Mouse (Mus musculus): ENCODE data around the gene Tstd1. TPM values are rescaled to one million over a fixed set of nuclear protein-coding genes. Genes with fewer than 3 reads are reported as not detected.

Gene Tstd1
- polyA plus RNA-seq, 2 experiments: 2.8 to 4.7 TPM

- no peak overlapping the region for H3K4me2 ChIP-seq (replicated peaks; ENCODE audit: low read depth, low read length, severe bottlenecking)
- DNase-seq (ENCODE audit: low spot score): no peak
- no peak overlapping the region for H3K4me3 ChIP-seq (replicated peaks; ENCODE audit: low read length)
- H3K27me3 ChIP-seq (ENCODE audit: control insufficient read depth, insufficient read depth, low read length): no peaks in the 10 kb centered on the region
- H3K4me1 ChIP-seq (ENCODE audit: control insufficient read depth, insufficient read depth, low read length): no peaks in the 10 kb centered on the region
- no peak for TF ChIP-seq POLR2A (IDR thresholded peaks at IDR 0.05; ENCODE audit: borderline replicate concordance, extremely low read depth, insufficient read depth, insufficient read length)
- no peak overlapping the region for H3K27ac ChIP-seq (replicated peaks; ENCODE audit: low read depth, low read length)
- no peak overlapping the region for H3K9ac ChIP-seq (ENCODE audit: low read depth, low read length, severe bottlenecking)
- H3K36me3 ChIP-seq (ENCODE audit: control insufficient read depth, insufficient read depth, low read length): no peaks in the 10 kb centered on the region
- H3K9me3 ChIP-seq (ENCODE audit: control insufficient read depth, low read length): 0 out of 2 replicates have a peak, but pooled peaks cover 4% of the 10 kb centered on the region
- ATAC-seq (ENCODE audit: low FRiP score, low read depth): no peak
- WGBS: 88% methylated on average over 11 of the region's 11 CpGs
These were observed 31.4 kb downstream of the Tstd1 start for GRCm38 (mm10) chr1:171450062-171450461.

GRCm38 (mm10) chr1:171451001-171451400 is 32.3 kb downstream of the Tstd1 start:
- Histone ChIP-seq H3K9me3 (ENCODE audit: control insufficient read depth, low read length) (0 out of 2 replicates have a peak, but pooled peaks cover 3% of the 10 kb centered on the region), H3K27ac (replicated peaks; ENCODE audit: low read depth, low read length) (no peak overlapping the region), H3K4me3 (replicated peaks; ENCODE audit: low read length) (no peak overlapping the region), H3K4me1 (ENCODE audit: control insufficient read depth, insufficient read depth, low read length) (no peaks in the 10 kb centered on the region), H3K9ac (ENCODE audit: low read depth, low read length, severe bottlenecking) (no peak overlapping the region), H3K36me3 (ENCODE audit: control insufficient read depth, insufficient read depth, low read length) (no peaks in the 10 kb centered on the region), H3K4me2 (replicated peaks; ENCODE audit: low read depth, low read length, severe bottlenecking) (no peak overlapping the region), H3K27me3 (ENCODE audit: control insufficient read depth, insufficient read depth, low read length) (no peaks in the 10 kb centered on the region)
- no peak for TF ChIP-seq POLR2A (IDR thresholded peaks at IDR 0.05; ENCODE audit: borderline replicate concordance, extremely low read depth, insufficient read depth, insufficient read length)
- 74% methylated on average over 10 of the region's 10 CpGs for WGBS
- ATAC-seq (ENCODE audit: low FRiP score, low read depth): no peak
- DNase-seq (ENCODE audit: low spot score): no peak

- DNase-seq (ENCODE audit: low spot score): no peak
- Histone ChIP-seq H3K27ac (replicated peaks; ENCODE audit: low read depth, low read length) (no peak overlapping the region), H3K36me3 (ENCODE audit: control insufficient read depth, insufficient read depth, low read length) (no peaks in the 10 kb centered on the region), H3K9me3 (ENCODE audit: control insufficient read depth, low read length) (no peaks in the 10 kb centered on the region), H3K4me2 (replicated peaks; ENCODE audit: low read depth, low read length, severe bottlenecking) (no peak overlapping the region), H3K9ac (ENCODE audit: low read depth, low read length, severe bottlenecking) (no peak overlapping the region), H3K27me3 (ENCODE audit: control insufficient read depth, insufficient read depth, low read length) (no peaks in the 10 kb centered on the region), H3K4me1 (ENCODE audit: control insufficient read depth, insufficient read depth, low read length) (no peaks in the 10 kb centered on the region), H3K4me3 (replicated peaks; ENCODE audit: low read length) (no peak overlapping the region)
- 62% methylated on average over 5 of the region's 5 CpGs for WGBS
- no peak for TF ChIP-seq POLR2A (IDR thresholded peaks at IDR 0.05; ENCODE audit: borderline replicate concordance, extremely low read depth, insufficient read depth, insufficient read length)
- no peak for ATAC-seq (ENCODE audit: low FRiP score, low read depth)
These were observed 33.9 kb downstream of the Tstd1 start for GRCm38 (mm10) chr1:171452522-171452921.

- Histone ChIP-seq H3K9me3 (ENCODE audit: control insufficient read depth, low read length) (no peaks in the 10 kb centered on the region), H3K27ac (replicated peaks; ENCODE audit: low read depth, low read length) (no peak overlapping the region), H3K27me3 (ENCODE audit: control insufficient read depth, insufficient read depth, low read length) (no peaks in the 10 kb centered on the region), H3K4me3 (replicated peaks; ENCODE audit: low read length) (no peak overlapping the region), H3K36me3 (ENCODE audit: control insufficient read depth, insufficient read depth, low read length) (no peaks in the 10 kb centered on the region), H3K9ac (ENCODE audit: low read depth, low read length, severe bottlenecking) (no peak overlapping the region), H3K4me1 (ENCODE audit: control insufficient read depth, insufficient read depth, low read length) (no peaks in the 10 kb centered on the region), H3K4me2 (replicated peaks; ENCODE audit: low read depth, low read length, severe bottlenecking) (no peak overlapping the region)
- ATAC-seq (ENCODE audit: low FRiP score, low read depth): no peak
- no peak for DNase-seq (ENCODE audit: low spot score)
- TF ChIP-seq POLR2A (IDR thresholded peaks at IDR 0.05; ENCODE audit: borderline replicate concordance, extremely low read depth, insufficient read depth, insufficient read length): no peak
- WGBS: 77% methylated on average over 5 of the region's 5 CpGs
These were observed 34.3 kb downstream of the Tstd1 start for GRCm38 (mm10) chr1:171452923-171453322.

- Histone ChIP-seq H3K9ac (ENCODE audit: low read depth, low read length, severe bottlenecking) (no peak overlapping the region), H3K36me3 (ENCODE audit: control insufficient read depth, insufficient read depth, low read length) (no peaks in the 10 kb centered on the region), H3K27me3 (ENCODE audit: control insufficient read depth, insufficient read depth, low read length) (no peaks in the 10 kb centered on the region), H3K4me1 (ENCODE audit: control insufficient read depth, insufficient read depth, low read length) (no peaks in the 10 kb centered on the region), H3K9me3 (ENCODE audit: control insufficient read depth, low read length) (no peaks in the 10 kb centered on the region), H3K4me3 (replicated peaks; ENCODE audit: low read length) (no peak overlapping the region), H3K27ac (replicated peaks; ENCODE audit: low read depth, low read length) (no peak overlapping the region), H3K4me2 (replicated peaks; ENCODE audit: low read depth, low read length, severe bottlenecking) (no peak overlapping the region)
- DNase-seq (ENCODE audit: low spot score) (no peak), ATAC-seq (ENCODE audit: low FRiP score, low read depth) (no peak)
- TF ChIP-seq POLR2A (IDR thresholded peaks at IDR 0.05; ENCODE audit: borderline replicate concordance, extremely low read depth, insufficient read depth, insufficient read length): no peak
- WGBS: 80% methylated on average over 6 of the region's 6 CpGs
These were observed 36.3 kb downstream of the Tstd1 start for GRCm38 (mm10) chr1:171454926-171455325.

GRCm38 (mm10) chr1:171457568-171457967 is 38.9 kb downstream of the Tstd1 start:
- TF ChIP-seq POLR2A (IDR thresholded peaks at IDR 0.05; ENCODE audit: borderline replicate concordance, extremely low read depth, insufficient read depth, insufficient read length): no peak
- no peak for ATAC-seq (ENCODE audit: low FRiP score, low read depth)

More at GRCm38 (mm10) chr1:171457568-171457967, 38.9 kb downstream of the Tstd1 start:
- H3K4me1 ChIP-seq (ENCODE audit: control insufficient read depth, insufficient read depth, low read length): no peaks in the 10 kb centered on the region
- no peaks in the 10 kb centered on the region; the same call in 1 of the 2 replicates for H3K9me3 ChIP-seq (ENCODE audit: control insufficient read depth, low read length)
- H3K4me2 ChIP-seq (replicated peaks; ENCODE audit: low read depth, low read length, severe bottlenecking): no peak overlapping the region
- H3K27me3 ChIP-seq (ENCODE audit: control insufficient read depth, insufficient read depth, low read length): no peaks in the 10 kb centered on the region
- WGBS: 100% methylated on average over 1 of the region's 1 CpGs
- no peak overlapping the region for H3K4me3 ChIP-seq (replicated peaks; ENCODE audit: low read length)
- no peaks in the 10 kb centered on the region for H3K36me3 ChIP-seq (ENCODE audit: control insufficient read depth, insufficient read depth, low read length)
- H3K27ac ChIP-seq (replicated peaks; ENCODE audit: low read depth, low read length): no peak overlapping the region
- DNase-seq (ENCODE audit: low spot score): no peak
- no peak overlapping the region for H3K9ac ChIP-seq (ENCODE audit: low read depth, low read length, severe bottlenecking)
